Mouse (Mus musculus): ENCODE measurements around the gene Fbn1. TPM values are rescaled to one million over a fixed set of nuclear protein-coding genes. Genes with fewer than 3 reads are reported as not detected.
A peak's percentile ranks its signal among the peaks of the same experiment; 100 is the strongest.

The Fbn1 gene
- polyA plus RNA-seq, 1 experiment, result 6.9 TPM

- no peak for DNase-seq (ENCODE audit: low read depth)
Measured at GRCm38 (mm10) chr2:125449361-125449760, 58.4 kb downstream of the Fbn1 start.

GRCm38 (mm10) chr2:125448881-125449280 lies 58.9 kb downstream of the Fbn1 start:
- TF ChIP-seq POLR2A (IDR thresholded peaks at IDR 0.05; ENCODE audit: borderline replicate concordance, extremely low read depth, insufficient read depth, insufficient read length, poor library complexity, severe bottlenecking) (no peak), CTCF (IDR thresholded peaks at IDR 0.05; ENCODE audit: borderline replicate concordance, extremely low read depth, insufficient read depth, insufficient read length) (no peak)
- no peak for DNase-seq (ENCODE audit: low read depth)

More at GRCm38 (mm10) chr2:125449361-125449760, 58.4 kb downstream of the Fbn1 start:
- TF ChIP-seq POLR2A (IDR thresholded peaks at IDR 0.05; ENCODE audit: borderline replicate concordance, extremely low read depth, insufficient read depth, insufficient read length, poor library complexity, severe bottlenecking), result no peak

GRCm38 (mm10) chr2:125447274-125447898 lies 60.4 kb downstream of the Fbn1 start:
- TF ChIP-seq POLR2A (IDR thresholded peaks at IDR 0.05; ENCODE audit: borderline replicate concordance, extremely low read depth, insufficient read depth, insufficient read length, poor library complexity, severe bottlenecking) (no peak), CTCF (IDR thresholded peaks at IDR 0.05; ENCODE audit: borderline replicate concordance, extremely low read depth, insufficient read depth, insufficient read length) (no peak)
- DNase-seq (ENCODE audit: low read depth), result no peak

GRCm38 (mm10) chr2:125438381-125438780 lies 69.4 kb downstream of the Fbn1 start:
- DNase-seq (ENCODE audit: low read depth), result no peak
- TF ChIP-seq CTCF (IDR thresholded peaks at IDR 0.05; ENCODE audit: borderline replicate concordance, extremely low read depth, insufficient read depth, insufficient read length), result no peak
- no peak for TF ChIP-seq POLR2A (IDR thresholded peaks at IDR 0.05; ENCODE audit: borderline replicate concordance, extremely low read depth, insufficient read depth, insufficient read length, poor library complexity, severe bottlenecking)

GRCm38 (mm10) chr2:125436240-125436639 lies 71.6 kb downstream of the Fbn1 start:
- TF ChIP-seq CTCF (IDR thresholded peaks at IDR 0.05; ENCODE audit: borderline replicate concordance, extremely low read depth, insufficient read depth, insufficient read length), result no peak
- TF ChIP-seq POLR2A (IDR thresholded peaks at IDR 0.05; ENCODE audit: borderline replicate concordance, extremely low read depth, insufficient read depth, insufficient read length, poor library complexity, severe bottlenecking), result no peak
- DNase-seq (ENCODE audit: low read depth), result no peak

GRCm38 (mm10) chr2:125433524-125433923 lies 74.3 kb downstream of the Fbn1 start:
- TF ChIP-seq POLR2A (IDR thresholded peaks at IDR 0.05; ENCODE audit: borderline replicate concordance, extremely low read depth, insufficient read depth, insufficient read length, poor library complexity, severe bottlenecking) (no peak), CTCF (IDR thresholded peaks at IDR 0.05; ENCODE audit: borderline replicate concordance, extremely low read depth, insufficient read depth, insufficient read length) (no peak)
- DNase-seq (ENCODE audit: low read depth), result no peak

- no peak for DNase-seq (ENCODE audit: low read depth)
- TF ChIP-seq POLR2A (IDR thresholded peaks at IDR 0.05; ENCODE audit: borderline replicate concordance, extremely low read depth, insufficient read depth, insufficient read length, poor library complexity, severe bottlenecking) (no peak), CTCF (IDR thresholded peaks at IDR 0.05; ENCODE audit: borderline replicate concordance, extremely low read depth, insufficient read depth, insufficient read length) (no peak)
Measured at GRCm38 (mm10) chr2:125431491-125431890, 76.3 kb downstream of the Fbn1 start.

GRCm38 (mm10) chr2:125428811-125429438 lies 78.9 kb downstream of the Fbn1 start:
- TF ChIP-seq CTCF (IDR thresholded peaks at IDR 0.05; ENCODE audit: borderline replicate concordance, extremely low read depth, insufficient read depth, insufficient read length) (no peak), POLR2A (IDR thresholded peaks at IDR 0.05; ENCODE audit: borderline replicate concordance, extremely low read depth, insufficient read depth, insufficient read length, poor library complexity, severe bottlenecking) (no peak)
- DNase-seq (ENCODE audit: low read depth), result no peak

- DNase-seq (ENCODE audit: low read depth), result peak; percentile 32
Measured at GRCm38 (mm10) chr2:125420604-125421003, 87.2 kb downstream of the Fbn1 start.

GRCm38 (mm10) chr2:125419681-125420080 lies 88.1 kb downstream of the Fbn1 start:
- TF ChIP-seq POLR2A (IDR thresholded peaks at IDR 0.05; ENCODE audit: borderline replicate concordance, extremely low read depth, insufficient read depth, insufficient read length, poor library complexity, severe bottlenecking) (no peak), CTCF (IDR thresholded peaks at IDR 0.05; ENCODE audit: borderline replicate concordance, extremely low read depth, insufficient read depth, insufficient read length) (no peak)
- DNase-seq (ENCODE audit: low read depth), result no peak

More at GRCm38 (mm10) chr2:125420604-125421003, 87.2 kb downstream of the Fbn1 start:
- TF ChIP-seq CTCF (IDR thresholded peaks at IDR 0.05; ENCODE audit: borderline replicate concordance, extremely low read depth, insufficient read depth, insufficient read length) (no peak), POLR2A (IDR thresholded peaks at IDR 0.05; ENCODE audit: borderline replicate concordance, extremely low read depth, insufficient read depth, insufficient read length, poor library complexity, severe bottlenecking) (no peak)

GRCm38 (mm10) chr2:125418546-125418945 lies 89.2 kb downstream of the Fbn1 start:
- TF ChIP-seq POLR2A (IDR thresholded peaks at IDR 0.05; ENCODE audit: borderline replicate concordance, extremely low read depth, insufficient read depth, insufficient read length, poor library complexity, severe bottlenecking), result no peak
- TF ChIP-seq CTCF (IDR thresholded peaks at IDR 0.05; ENCODE audit: borderline replicate concordance, extremely low read depth, insufficient read depth, insufficient read length), result no peak
- no peak for DNase-seq (ENCODE audit: low read depth)

Data from brain, embryonic 14.5 days (tissue).